Mouse (Mus musculus) left cerebral cortex, postnatal 14 days (tissue): Measurements from ENCODE around the gene Ovol2. TPM values are rescaled to one million over a fixed set of nuclear protein-coding genes. Genes with fewer than 3 reads are reported as not detected.

ENCODE experiments used
- DNase-seq, 2 experiments: peaks; one replicate each; pipeline ENCODE4 v3.0.0; 2021 to 2022; ENCODE audit warnings: low spot score in 2 of 2, mixed read lengths in 1 of 2
- intact Hi-C: fragments of 180-260 bp; cut with DNase I; formaldehyde crosslinking; loops from one replicate; pipeline ENCODE4 v1.15.1; 2025
- total RNA-seq, 2 experiments: library from RNA; stranded (reverse); gene quantifications; 2 replicates each; pipeline ENCODE4 v1.2.3; 2021

Ovol2 gene
- total RNA-seq, 2 experiments from 2014 or later = 5.3 to 6.7 TPM

GRCm38 (mm10) chr2:144269679-144270475 lies 62.1 kb downstream of the Ovol2 start:
- DNase-seq = no peak
- intact Hi-C loops = no loop called here

DNA sequence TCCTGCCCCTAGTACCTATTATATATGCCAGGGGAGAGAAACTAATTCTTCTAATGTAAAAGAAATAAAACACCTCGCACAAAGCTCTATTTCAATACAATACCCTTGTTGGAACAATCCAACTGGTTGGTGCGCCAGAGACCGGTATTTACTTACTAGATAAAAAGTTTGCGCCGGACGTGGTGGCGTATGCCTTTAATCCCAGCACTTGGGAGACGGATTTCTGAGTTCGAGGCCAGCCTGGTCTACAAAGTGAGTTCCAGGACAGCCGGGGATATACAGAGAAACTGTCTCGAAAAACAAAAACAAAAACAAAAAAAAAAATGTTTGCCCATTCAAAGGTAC lies 62.7 kb downstream of the Ovol2 start:
- no peak for DNase-seq
- intact Hi-C loops = no loop called here

DNA sequence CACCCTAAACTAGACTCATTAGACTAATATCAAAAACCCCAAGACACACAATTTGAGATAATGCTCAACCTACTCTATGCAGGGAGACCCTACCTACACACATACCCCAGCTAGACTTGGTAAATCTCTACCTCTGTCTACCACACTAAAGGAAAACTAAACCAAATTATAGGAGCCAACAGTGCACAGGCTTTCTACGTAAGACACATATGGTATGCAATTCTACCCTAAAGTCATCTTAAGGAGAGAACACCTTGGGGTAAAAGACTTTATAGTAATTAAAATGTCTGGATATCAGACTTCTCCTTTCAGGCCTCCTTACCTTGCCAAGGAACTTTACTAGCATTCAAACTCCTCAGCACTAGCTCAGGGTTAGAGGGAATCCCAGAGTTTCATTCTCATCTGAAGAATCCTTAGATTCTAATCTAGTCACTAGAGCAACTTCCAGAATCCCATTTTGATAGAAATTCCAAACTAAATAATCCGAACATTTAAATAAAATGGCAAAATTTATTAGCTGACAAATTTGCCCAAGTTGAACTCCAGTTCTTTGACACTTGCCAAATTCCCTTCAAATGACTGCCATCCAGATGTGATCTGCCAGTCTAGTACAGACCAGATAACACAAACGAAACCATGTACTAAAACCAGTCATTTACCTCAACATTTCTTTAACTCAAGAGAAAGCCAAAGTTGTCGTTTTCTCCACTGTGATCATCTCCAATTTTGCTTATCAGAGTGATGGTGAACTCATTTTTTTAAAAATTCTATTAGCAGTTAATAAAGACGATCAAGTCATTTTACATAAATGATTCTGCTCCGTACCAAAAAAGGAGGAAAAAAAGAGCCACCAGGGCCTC lies 63.3 kb downstream of the Ovol2 start:
- intact Hi-C loops = no loop called here
- DNase-seq = no peak

DNA sequence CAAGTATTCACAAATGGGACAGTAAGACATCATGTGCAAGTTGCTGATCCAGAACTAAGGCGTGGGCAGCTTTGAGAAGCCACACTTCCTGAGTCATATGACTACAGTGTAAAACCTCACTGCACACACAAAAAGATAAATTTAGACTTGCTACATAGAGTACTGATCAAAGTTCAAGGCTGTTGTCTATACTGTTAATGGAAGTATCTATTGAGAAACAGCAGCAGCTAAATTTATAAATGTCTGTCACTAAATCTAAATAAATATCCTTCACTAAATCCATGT lies 64.3 kb downstream of the Ovol2 start:
- intact Hi-C loops = no loop called here
- peak; percentile 28 to 56 for DNase-seq

DNA sequence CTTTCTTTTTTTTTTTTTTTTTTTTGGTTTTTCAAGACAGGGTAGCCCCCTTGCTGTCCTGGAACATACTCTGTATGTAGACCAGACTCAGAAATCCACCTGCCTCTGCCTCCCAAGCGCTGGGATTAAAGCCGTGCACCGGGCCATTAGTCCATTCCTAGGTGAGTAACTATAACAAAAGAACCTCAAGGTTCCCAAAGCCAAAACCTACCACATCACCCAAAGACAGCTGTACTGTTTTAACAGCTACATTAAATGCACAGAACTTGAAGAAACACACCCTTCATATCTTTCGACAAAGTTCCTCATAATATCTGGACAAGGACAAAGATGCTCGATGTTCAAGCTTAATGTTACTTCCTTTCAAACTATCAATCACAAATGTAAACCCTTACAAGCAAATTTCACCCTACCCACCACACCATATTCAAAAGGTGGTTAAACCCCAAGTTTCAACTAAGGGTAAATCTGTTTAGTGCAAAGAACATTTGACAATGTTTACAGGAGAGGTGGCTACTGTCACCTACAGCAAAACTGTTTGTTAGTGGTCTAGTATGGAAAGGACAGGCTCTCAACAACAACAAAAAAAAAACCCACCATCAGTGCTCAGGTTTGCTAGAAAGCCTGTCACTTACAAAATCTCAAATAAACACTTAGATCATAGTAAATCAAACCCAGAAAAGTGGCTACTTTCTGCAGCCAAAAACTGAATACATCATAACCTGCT lies 64.8 kb downstream of the Ovol2 start:
- intact Hi-C loops = no loop called here
- no peak for DNase-seq

- intact Hi-C loops = no loop called here
- peak in 1 of 2 experiments; percentile 21 for DNase-seq
These were observed 65.8 kb downstream of the Ovol2 start for GRCm38 (mm10) chr2:144265916-144266683.

- DNase-seq = no peak
- intact Hi-C loops = no loop called here
These were observed 66.8 kb downstream of the Ovol2 start for GRCm38 (mm10) chr2:144265120-144265488.

- intact Hi-C loops = no loop called here
These were observed 67.4 kb downstream of the Ovol2 start for GRCm38 (mm10) chr2:144264398-144265119.

DNA sequence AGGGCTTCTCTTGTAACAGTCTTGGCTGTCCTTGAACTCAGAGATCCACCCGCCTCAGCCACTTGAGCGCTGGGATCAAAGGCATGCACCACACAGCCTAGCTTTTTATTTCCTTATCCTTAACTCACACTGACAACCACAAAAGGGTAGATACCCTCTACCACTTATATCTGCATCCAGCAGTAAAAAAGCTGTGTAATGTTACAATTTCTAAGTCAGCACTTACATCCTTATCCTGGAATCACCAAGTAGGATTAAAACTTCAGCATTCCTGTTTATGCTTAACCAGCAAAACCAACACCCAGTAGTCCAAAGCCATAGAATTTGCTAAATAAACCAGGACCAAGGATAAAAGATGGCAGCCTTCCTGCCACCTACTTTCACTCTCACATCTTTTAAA lies 69.1 kb downstream of the Ovol2 start:
- no peak for DNase-seq
- intact Hi-C loops = no loop called here

More at GRCm38 (mm10) chr2:144264398-144265119, 67.4 kb downstream of the Ovol2 start:
- DNase-seq = no peak

Other genes starting within 250 kb of the Ovol2 start
- gene Mgme1, start 61.5 kb downstream of the Ovol2 start, total RNA-seq = 1 to 10 TPM; 3.2 to 3.4 TPM
- 10 to 100 TPM; 64.4 to 67.4 TPM for gene Snx5, start 61.2 kb downstream of the Ovol2 start, total RNA-seq
- gene Kat14, start 36.8 kb upstream of the Ovol2 start, total RNA-seq = 10 to 100 TPM; 32.0 to 33.7 TPM
- gene Pet117, start 36.9 kb upstream of the Ovol2 start, total RNA-seq = 1 to 10 TPM; 4.7 to 9.4 TPM
- 100 to 1,000 TPM; 121 to 134 TPM for gene Dzank1, start 195.3 kb upstream of the Ovol2 start, total RNA-seq
- 10 to 100 TPM; 22.5 to 22.9 TPM for gene Polr3f, start 195.6 kb upstream of the Ovol2 start, total RNA-seq
- 10 to 100 TPM; 25.3 to 25.5 TPM for gene Rbbp9, start 218.7 kb upstream of the Ovol2 start, total RNA-seq
- 10 to 100 TPM; 45.0 to 48.3 TPM for gene Sec23b, start 224.1 kb upstream of the Ovol2 start, total RNA-seq